Mouse (Mus musculus) hindbrain, postnatal 0 days (tissue): ENCODE measurements at regions not wholly inside any gene's neighbourhood (a gene's known extent, or its start where the extent isn't known, plus 50 kb on each side); places are given as distances from the start of the nearest gene placed in this dataset.

ENCODE experiments used
- ATAC-seq: fragments of 200-750 bp; cut with Nextera tagmentation; 2 replicates; pipeline ENCODE4 v1.8.0; 2017; ENCODE audit warnings: mild to moderate bottlenecking, moderate TSS enrichment, moderate library complexity
- DNase-seq: peaks from one replicate; pipeline ENCODE4 v3.0.0-alpha.2; 2015; ENCODE audit warnings: low spot score
- H3K27ac ChIP-seq: fragments of 300-500 bp; sonication (generic); 2 replicates; pipeline ENCODE4 v1.5.1; 2014; ENCODE audit warnings: mild to moderate bottlenecking
- H3K27me3 ChIP-seq: fragments of 300-500 bp; sonication (generic); 2 replicates; pipeline ENCODE4 v1.6.1; 2014; ENCODE audit warnings: low read length, mixed read lengths; ENCODE audit not compliant: insufficient read depth
- H3K36me3 ChIP-seq: fragments of 300-500 bp; sonication (generic); 2 replicates; pipeline ENCODE4 v1.6.1; 2014; ENCODE audit warnings: low read length, mixed read lengths; ENCODE audit not compliant: insufficient read depth
- H3K4me1 ChIP-seq: fragments of 300-500 bp; sonication (generic); 2 replicates; pipeline ENCODE4 v1.6.1; 2014; ENCODE audit warnings: antibody characterized with exemption, low read length, mixed read lengths; ENCODE audit not compliant: insufficient read depth
- H3K4me2 ChIP-seq: fragments of 300-500 bp; sonication (generic); 2 replicates; pipeline ENCODE4 v1.6.1; 2014; ENCODE audit warnings: low read depth, mild to moderate bottlenecking, low read length, moderate library complexity, mixed read lengths
- H3K4me3 ChIP-seq: fragments of 300-500 bp; sonication (generic); 2 replicates; pipeline ENCODE4 v1.5.1; 2014; ENCODE audit warnings: low read length
- H3K9ac ChIP-seq: fragments of 300-500 bp; sonication (generic); replicated peaks from 2 replicates; pipeline ENCODE4 v1.6.1; 2014; ENCODE audit warnings: mild to moderate bottlenecking, low read length, moderate library complexity, mixed read lengths
- H3K9me3 ChIP-seq: fragments of 300-500 bp; sonication (generic); 2 replicates; pipeline ENCODE4 v1.6.1; 2016; ENCODE audit warnings: low read length, mixed read lengths
- CTCF ChIP-seq: IDR thresholded peaks from 2 replicates; pipeline ENCODE4 v1.5.1; 2016; ENCODE audit warnings: antibody characterized with exemption, control low read depth, low read depth
- WGBS: fragments of 180-500 bp; shearing (Covaris S2); extraction: QIAGEN DNeasy Blood & Tissue Kit; methylation state at CpG from one replicate; pipeline ENCODE4 v1.1.7; 2014; 5-methylcytosine and 5-hydroxymethylcytosine counted together

GRCm38 (mm10) chr5:46643009-46643408, 785.6 kb upstream of the Lcorl start:
- ATAC-seq = no peak
- Histone ChIP-seq H3K4me1 (no peaks in the 10 kb centered on the region), H3K4me3 (no peak overlapping the region), H3K27ac (no peak overlapping the region), H3K9ac (no peak overlapping the region), H3K36me3 (no peaks in the 10 kb centered on the region), H3K27me3 (no peaks in the 10 kb centered on the region), H3K9me3 (no peaks in the 10 kb centered on the region), H3K4me2 (no peak overlapping the region)
- no peak for TF ChIP-seq CTCF
- 79% methylated on average over 2 of the region's 2 CpGs for WGBS
- no peak for DNase-seq

- Histone ChIP-seq H3K27me3 (no peaks in the 10 kb centered on the region), H3K36me3 (no peaks in the 10 kb centered on the region), H3K4me3 (no peak overlapping the region), H3K4me2 (no peak overlapping the region), H3K9me3 (no peaks in the 10 kb centered on the region), H3K9ac (no peak overlapping the region), H3K4me1 (no peaks in the 10 kb centered on the region), H3K27ac (no peak overlapping the region)
- TF ChIP-seq CTCF = no peak
- no peak for ATAC-seq
- no peak for DNase-seq
Measured at GRCm38 (mm10) chr5:46635116-46635668, 777.8 kb upstream of the Lcorl start.
